Mouse (Mus musculus): ENCODE data around the gene Map3k7cl.

Gene Map3k7cl

GRCm38 (mm10) chr16:87642234-87642633 is 89.1 kb downstream of the Map3k7cl start:
- no peak for DNase-seq (ENCODE audit: low read depth)

- DNase-seq (ENCODE audit: low read depth) = no peak
These were observed 91.1 kb downstream of the Map3k7cl start for GRCm38 (mm10) chr16:87644111-87644770.
